Mouse (Mus musculus) spleen, embryonic (tissue): ENCODE measurements around the gene Grk6.
"Not testable (repeated sequence)": the region's sequence is repeated elsewhere in the genome, so short reads cannot be mapped to it uniquely, and the experiment has no call there.

Source experiments
- CTCF ChIA-PET: fragments of 350-600 bp; sonication (Branson Sonifier 250); formaldehyde crosslinking; loops from one replicate; lab custom pipeline; 2022; lab: Charles Lee

The Grk6 gene

GRCm38 (mm10) chr13:55420933-55421800, 23.7 kb upstream of the Grk6 start:
- CTCF ChIA-PET: interaction anchor here (0.7 to 1.6 kb wide), 5 partner anchors 10 to 93 kb away, joined by 3 to 5 read pairs (median 3); no protein-coding TSS in a partner anchor

- CTCF ChIA-PET: interaction anchor here (1.5 kb wide), 1 partner anchor 22 kb away, joined by 3 read pairs; no protein-coding TSS in a partner anchor
Measured at GRCm38 (mm10) chr13:55426613-55427012, 18.3 kb upstream of the Grk6 start, which contains the start of gene F12. F12 (minus strand) TSS chr13:55426793.

- CTCF ChIA-PET: no interaction called here
Measured at GRCm38 (mm10) chr13:55429226-55429888, 15.5 kb upstream of the Grk6 start.

- CTCF ChIA-PET: interaction anchor here (0.6 to 1.9 kb wide), 4 partner anchors 8 to 69 kb away, joined by 3 to 5 read pairs (median 4); no protein-coding TSS in a partner anchor
Measured at GRCm38 (mm10) chr13:55430566-55430965, 14.3 kb upstream of the Grk6 start.

GRCm38 (mm10) chr13:55431889-55432685, 12.8 kb upstream of the Grk6 start:
- CTCF ChIA-PET: interaction anchor here (1.0 to 1.9 kb wide), 4 partner anchors 11 to 28 kb away, joined by 3 to 5 read pairs (median 4); no protein-coding TSS in a partner anchor

- CTCF ChIA-PET: not testable (repeated sequence)
Measured at GRCm38 (mm10) chr13:55437111-55437629, 7.7 kb upstream of the Grk6 start.

GRCm38 (mm10) chr13:55443799-55444285, 1.0 kb upstream of the Grk6 start:
- CTCF ChIA-PET: interaction anchor here (0.8 kb wide), 1 partner anchor 66 kb away, joined by 4 read pairs; no protein-coding TSS in a partner anchor

- CTCF ChIA-PET: no interaction called here
Measured at GRCm38 (mm10) chr13:55444286-55444936, 461 bp upstream of the Grk6 start.

GRCm38 (mm10) chr13:55445361-55446091, 654 bp downstream of the Grk6 start:
- CTCF ChIA-PET: interaction anchor here (0.9 to 1.4 kb wide), 2 partner anchors 14 to 17 kb away, joined by 3 to 5 read pairs; no protein-coding TSS in a partner anchor

GRCm38 (mm10) chr13:55446483-55447105, 1.7 kb downstream of the Grk6 start:
- CTCF ChIA-PET: interaction anchor here (0.6 to 1.4 kb wide), 3 partner anchors 15 to 45 kb away, joined by 3 to 7 read pairs (median 5); no protein-coding TSS in a partner anchor

- CTCF ChIA-PET: interaction anchor here (1.5 kb wide), 1 partner anchor 26 kb away, joined by 3 read pairs; no protein-coding TSS in a partner anchor
Measured at GRCm38 (mm10) chr13:55447543-55447943, 2.7 kb downstream of the Grk6 start.

GRCm38 (mm10) chr13:55448131-55448530, 3.3 kb downstream of the Grk6 start:
- CTCF ChIA-PET: interaction anchor here (0.6 to 1.5 kb wide), 5 partner anchors 14 to 278 kb away, joined by 3 to 5 read pairs (median 3); partner anchors contain the start of gene F12

GRCm38 (mm10) chr13:55449205-55449604, 4.3 kb downstream of the Grk6 start:
- CTCF ChIA-PET: interaction anchor here (1.0 kb wide), 1 partner anchor 18 kb away, joined by 4 read pairs; no protein-coding TSS in a partner anchor

- CTCF ChIA-PET: interaction anchor here (1.0 kb wide), 1 partner anchor 18 kb away, joined by 4 read pairs; no protein-coding TSS in a partner anchor
Measured at GRCm38 (mm10) chr13:55449679-55450441, 5.0 kb downstream of the Grk6 start.

- CTCF ChIA-PET: interaction anchor here (0.6 to 0.8 kb wide), 2 partner anchors 15 to 28 kb away, joined by 3 to 5 read pairs; no protein-coding TSS in a partner anchor
Measured at GRCm38 (mm10) chr13:55450511-55450980, 5.7 kb downstream of the Grk6 start.

- CTCF ChIA-PET: interaction anchor here (0.8 kb wide), 1 partner anchor 29 kb away, joined by 5 read pairs; no protein-coding TSS in a partner anchor
Measured at GRCm38 (mm10) chr13:55451296-55451695, 6.4 kb downstream of the Grk6 start.

GRCm38 (mm10) chr13:55451785-55452549, 7.1 kb downstream of the Grk6 start:
- CTCF ChIA-PET: no interaction called here
